ENCODE assay signal across 7 mouse cellular contexts in the genomic region with DNA sequence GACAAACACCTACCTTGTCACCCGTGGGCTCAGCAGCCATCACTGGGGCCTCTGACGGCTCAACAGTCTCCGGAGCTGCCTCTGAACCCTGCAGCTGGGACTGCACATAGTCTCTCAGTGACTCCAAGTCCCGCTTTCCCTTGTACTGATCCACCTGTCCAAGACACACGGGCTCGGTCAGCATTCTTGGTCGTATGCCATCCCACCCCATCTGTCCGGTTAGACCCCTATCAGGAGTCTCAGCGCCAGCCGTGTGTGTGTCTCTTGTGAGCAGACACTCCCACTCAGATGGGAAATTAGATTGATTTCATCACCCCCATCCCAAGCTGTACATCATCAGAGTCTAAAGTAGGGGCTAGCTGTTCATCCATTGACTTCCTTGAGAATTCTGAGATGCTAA.
"Had no signal": no experiment of that assay in that cellular context is flagged by ENCODE, and none has a peak within 500 bp of the region (broad histone marks: within the 10 kb centered on the region; RNA-seq: fewer than 3 reads in every experiment).

No protein-coding gene starts in this region.

- H3K4me3 ChIP-seq: neural tube, embryonic 13.5 days; neural tube, embryonic 15.5 days; stomach, embryonic 15.5 days had no signal

- DNase-seq: right cerebral cortex, adult 18-20 months; thymus, adult 18-20 months; thymus, adult 2 months had no signal

- H3K27me3 ChIP-seq: neural tube, embryonic 13.5 days; neural tube, embryonic 15.5 days; stomach, embryonic 15.5 days had no signal

- H3K4me2 ChIP-seq: neural tube, embryonic 13.5 days; neural tube, embryonic 15.5 days; stomach, embryonic 15.5 days had no signal

- H3K27ac ChIP-seq: neural tube, embryonic 13.5 days; neural tube, embryonic 15.5 days; stomach, embryonic 15.5 days; stomach, postnatal 0 days had no signal

- H3K9me3 ChIP-seq: neural tube, embryonic 13.5 days; neural tube, embryonic 15.5 days; stomach, embryonic 15.5 days had no signal

- H3K4me1 ChIP-seq: neural tube, embryonic 13.5 days; neural tube, embryonic 15.5 days; stomach, embryonic 15.5 days had no signal

- H3K9ac ChIP-seq: neural tube, embryonic 13.5 days; neural tube, embryonic 15.5 days; stomach, embryonic 15.5 days had no signal
